Mouse (Mus musculus) heart, embryonic 13.5 days (tissue): ENCODE measurements around the gene Pck2. TPM values are rescaled to one million over a fixed set of nuclear protein-coding genes. Genes with fewer than 3 reads are reported as not detected.

Source experiments
- polyA plus RNA-seq: library from polyadenylated mRNA; unstranded; fragments of >200 nt; fragmentation: Nextera tagmentation; extraction: Ambion mirVana; gene quantifications from 2 replicates; pipeline ENCODE4 v1.2.1, GENCODE M21; 2015

Pck2 gene
- polyA plus RNA-seq, 1 experiment from 2014 or later, result 40.9 TPM

Other genes with a start within 250 kb of the Pck2 start
- gene Dhrs4, start 61.5 kb upstream of the Pck2 start, polyA plus RNA-seq, result 64.7 and 68.9 TPM in 2 replicates
- gene Carmil3, start 49.6 kb upstream of the Pck2 start, polyA plus RNA-seq, result 1.9 TPM in 2 replicates
- gene Cpne6, start 29.8 kb upstream of the Pck2 start, polyA plus RNA-seq, result 0.43 and 0.47 TPM in 2 replicates
- gene Nrl, start 15.3 kb upstream of the Pck2 start, polyA plus RNA-seq, result not detected in 2 replicates
- 60.0 and 66.2 TPM in 2 replicates for gene Dcaf11, start 19.7 kb downstream of the Pck2 start, polyA plus RNA-seq
- 0.56 and 1.3 TPM in 2 replicates for gene A730061H03Rik, start 20.1 kb downstream of the Pck2 start, polyA plus RNA-seq
- gene Fitm1, start 35.4 kb downstream of the Pck2 start, polyA plus RNA-seq, result 100 and 109 TPM in 2 replicates
- gene Psme1, start 37.9 kb downstream of the Pck2 start, polyA plus RNA-seq, result 212 and 219 TPM in 2 replicates
- 14.8 and 19.1 TPM in 2 replicates for gene Emc9, start 45.0 kb downstream of the Pck2 start, polyA plus RNA-seq
- 191 and 205 TPM in 2 replicates for gene Psme2, start 50.8 kb downstream of the Pck2 start, polyA plus RNA-seq
- gene Rnf31, start 51.4 kb downstream of the Pck2 start, polyA plus RNA-seq, result 12.5 and 15.2 TPM in 2 replicates
- gene Irf9, start 63.3 kb downstream of the Pck2 start, polyA plus RNA-seq, result 9.7 and 10.1 TPM in 2 replicates
- gene Rec8, start 77.8 kb downstream of the Pck2 start, polyA plus RNA-seq, result 13.4 and 15.1 TPM in 2 replicates
- 64.8 and 67.1 TPM in 2 replicates for gene Ipo4, start 95.7 kb downstream of the Pck2 start, polyA plus RNA-seq
- gene Gm49378, start 97.6 kb downstream of the Pck2 start, polyA plus RNA-seq, result 1.4 and 1.6 TPM in 2 replicates
- gene Tm9sf1, start 103.5 kb downstream of the Pck2 start, polyA plus RNA-seq, result 77.8 and 81.5 TPM in 2 replicates
- 0.43 and 0.53 TPM in 2 replicates for gene Tssk4, start 109.9 kb downstream of the Pck2 start, polyA plus RNA-seq
- gene Mdp1, start 120.2 kb downstream of the Pck2 start, polyA plus RNA-seq, result 74.3 and 83.3 TPM in 2 replicates
- 39.3 and 47.4 TPM in 2 replicates for gene Gmpr2, start 131.7 kb downstream of the Pck2 start, polyA plus RNA-seq
- gene Nedd8, start 131.9 kb downstream of the Pck2 start, polyA plus RNA-seq, result 471 and 507 TPM in 2 replicates
- 30.9 and 32.1 TPM in 2 replicates for gene Tinf2, start 141.6 kb downstream of the Pck2 start, polyA plus RNA-seq
- 0.23 and 0.25 TPM in 2 replicates for gene Tgm1, start 173.7 kb downstream of the Pck2 start, polyA plus RNA-seq
- 22.8 and 23.4 TPM in 2 replicates for gene Rabggta, start 182.0 kb downstream of the Pck2 start, polyA plus RNA-seq
- 54.8 and 66.9 TPM in 2 replicates for gene Dhrs1, start 205.4 kb downstream of the Pck2 start, polyA plus RNA-seq
- 22.8 and 23.9 TPM in 2 replicates for gene Nop9, start 205.4 kb downstream of the Pck2 start, polyA plus RNA-seq
- 1.2 and 2.1 TPM in 2 replicates for gene Cideb, start 218.2 kb downstream of the Pck2 start, polyA plus RNA-seq
- 0.25 and 0.27 TPM in 2 replicates for gene Ltb4r2, start 221.2 kb downstream of the Pck2 start, polyA plus RNA-seq
- 0.48 and 0.71 TPM in 2 replicates for gene Ltb4r1, start 225.7 kb downstream of the Pck2 start, polyA plus RNA-seq
- gene Adcy4, start 243.8 kb downstream of the Pck2 start, polyA plus RNA-seq, result 17.7 TPM in 2 replicates
- 18.8 and 20.6 TPM in 2 replicates for gene Ripk3, start 248.6 kb downstream of the Pck2 start, polyA plus RNA-seq